Mouse (Mus musculus): ENCODE results near the gene Filip1l.

Gene Filip1l

DNA sequence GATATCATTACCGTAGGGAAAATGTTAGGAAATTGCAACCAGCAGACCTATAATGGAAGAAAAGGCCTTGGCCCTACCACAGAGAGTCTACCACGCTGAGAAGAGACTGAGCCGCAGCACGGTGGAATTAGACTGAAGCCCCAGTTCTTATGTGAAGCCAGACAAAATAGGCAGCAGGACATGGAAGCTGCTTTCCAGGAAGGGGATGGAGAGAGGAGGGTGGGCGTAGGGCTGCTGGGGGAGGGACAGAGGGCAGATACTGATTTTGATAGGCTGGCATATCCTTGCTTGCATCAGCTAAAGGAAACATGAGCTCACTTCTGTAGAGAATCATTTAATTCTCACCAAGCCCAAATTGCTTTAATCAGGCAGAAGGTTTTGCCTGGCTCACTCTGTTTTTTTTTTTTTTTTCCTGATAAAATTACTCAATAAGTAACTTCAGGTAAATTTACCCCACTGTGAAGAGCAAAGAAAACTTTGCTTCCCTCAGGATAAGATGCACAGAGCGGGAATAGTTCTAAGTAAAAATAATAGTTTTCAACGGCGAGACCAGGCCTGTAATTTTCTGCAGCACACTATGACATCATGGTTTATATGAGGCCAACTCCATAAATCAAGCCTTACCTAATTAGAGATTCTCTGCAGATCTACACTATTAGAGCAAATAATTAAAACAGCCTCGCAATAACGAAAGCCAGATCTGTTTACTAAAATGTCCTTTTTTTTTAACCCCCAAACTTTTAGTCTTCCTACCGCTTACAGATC is 84.8 kb downstream of the Filip1l start:
- no peak for DNase-seq

DNA sequence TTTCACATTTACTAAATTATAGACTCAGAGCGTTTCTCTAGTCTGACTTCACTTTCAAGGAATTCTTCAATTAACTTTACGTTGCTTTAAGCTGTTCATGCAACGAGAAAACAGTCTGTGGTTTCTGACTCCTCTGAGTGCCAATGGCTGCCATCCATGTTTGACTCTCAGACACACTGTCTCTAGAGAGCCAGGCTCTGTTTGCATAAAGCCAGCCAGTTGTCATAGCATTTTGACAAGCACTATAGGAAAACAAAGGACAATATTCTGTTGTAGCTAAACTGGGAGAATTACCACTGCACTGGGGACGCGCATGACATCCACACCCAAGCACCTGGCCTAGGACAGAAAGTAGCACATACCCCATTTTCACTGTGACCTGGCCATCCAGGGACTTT is 85.4 kb downstream of the Filip1l start:
- no peak for DNase-seq

DNA sequence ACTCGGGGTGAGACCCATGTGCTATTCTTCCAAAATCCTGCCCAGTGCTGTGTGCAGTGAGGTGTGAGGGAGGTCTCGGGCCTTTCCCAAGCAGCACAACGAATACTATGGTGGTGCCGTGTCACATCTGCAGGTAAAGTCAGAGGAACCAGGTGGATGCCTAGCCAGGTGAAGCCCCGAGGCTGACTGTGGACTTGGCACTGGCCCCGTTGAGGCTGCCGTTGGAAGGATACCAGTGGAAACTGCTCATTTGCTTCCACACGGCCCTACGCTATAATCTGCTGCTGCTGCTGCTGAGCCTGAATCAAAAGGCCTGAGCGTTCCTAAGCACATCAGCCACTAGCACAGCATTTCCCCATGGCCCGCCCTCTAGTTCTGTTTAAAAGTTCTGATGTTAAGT is 86.3 kb downstream of the Filip1l start:
- no peak for DNase-seq

DNA sequence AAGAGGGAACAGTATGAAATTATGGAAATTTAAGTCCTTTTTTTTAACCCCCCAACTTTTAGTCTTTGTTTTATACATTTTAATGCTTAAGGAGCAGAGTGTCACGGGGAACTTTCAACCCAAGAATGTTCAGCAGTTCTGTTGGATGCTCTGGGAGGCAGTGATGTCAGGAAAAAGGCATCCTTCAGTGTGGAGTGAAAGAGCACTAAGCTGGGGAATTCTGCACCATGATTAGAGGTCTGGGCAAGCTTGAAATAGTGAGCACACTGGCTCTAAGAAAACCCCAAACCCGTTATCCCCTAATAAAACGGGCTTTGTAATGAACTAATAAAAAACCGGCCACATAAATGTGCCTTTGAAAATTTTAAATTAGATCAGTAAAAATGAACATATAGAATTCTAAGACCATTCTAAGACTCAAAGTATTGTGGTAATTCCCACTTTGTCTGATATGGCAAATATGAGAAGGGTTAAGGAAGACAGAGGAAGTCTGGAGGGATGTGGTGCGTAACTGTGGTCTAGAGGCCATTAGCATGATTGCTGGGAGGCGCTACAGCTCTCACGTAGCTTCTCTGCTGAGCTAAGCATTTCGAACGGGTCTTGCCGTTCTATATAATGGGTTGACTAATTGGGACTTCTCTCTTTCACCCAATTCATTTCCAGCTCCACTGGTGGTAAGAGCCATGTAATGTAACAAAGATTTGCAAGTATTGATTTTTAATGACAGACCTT is 88.0 kb downstream of the Filip1l start:
- DNase-seq: no peak

DNA sequence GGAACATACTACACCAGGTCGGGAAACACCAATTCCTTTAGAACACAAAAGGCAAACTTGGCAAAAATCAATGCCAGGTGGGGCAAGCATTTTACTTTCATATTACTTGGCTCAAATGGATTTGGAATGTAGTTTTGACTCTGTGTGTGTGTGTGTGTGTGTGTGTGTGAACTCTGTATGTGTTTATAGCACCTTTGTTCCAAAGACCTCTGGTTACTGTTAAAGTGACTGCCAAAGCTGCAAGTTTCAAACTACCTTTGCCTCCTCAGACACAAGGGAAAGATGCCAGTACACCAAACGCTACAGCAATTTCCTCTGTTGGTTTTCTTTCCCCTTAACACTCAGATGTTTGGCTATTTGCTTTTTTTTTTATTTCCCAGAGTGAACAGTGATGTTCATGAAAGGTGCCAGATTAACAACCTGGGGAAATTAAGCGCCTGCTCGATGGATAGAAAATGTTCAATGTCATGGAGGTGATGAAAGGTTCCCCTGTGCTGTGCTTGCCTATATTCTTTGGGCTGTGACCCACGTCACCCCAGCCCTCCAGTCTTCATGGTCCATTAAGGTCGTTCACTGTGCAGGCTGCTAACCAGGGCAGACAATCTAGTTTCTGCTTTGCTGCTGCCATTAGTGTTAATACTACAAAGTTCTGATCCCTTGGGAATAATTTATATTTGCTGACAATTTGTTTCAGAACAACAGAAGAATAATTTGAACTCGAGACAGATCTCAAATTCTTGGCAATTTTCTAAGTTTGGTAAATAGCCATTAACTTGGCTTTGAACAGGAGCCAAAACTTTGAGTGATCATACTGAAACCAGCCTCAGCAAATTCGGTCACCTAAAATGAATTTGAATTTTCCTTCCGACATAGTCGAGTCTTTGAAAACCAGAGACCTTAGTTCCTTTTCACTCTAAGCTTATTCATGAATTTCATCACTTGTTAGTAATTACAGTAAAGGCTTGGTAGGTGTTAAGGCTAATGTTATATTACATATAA is 92.5 kb downstream of the Filip1l start:
- DNase-seq: no peak

DNA sequence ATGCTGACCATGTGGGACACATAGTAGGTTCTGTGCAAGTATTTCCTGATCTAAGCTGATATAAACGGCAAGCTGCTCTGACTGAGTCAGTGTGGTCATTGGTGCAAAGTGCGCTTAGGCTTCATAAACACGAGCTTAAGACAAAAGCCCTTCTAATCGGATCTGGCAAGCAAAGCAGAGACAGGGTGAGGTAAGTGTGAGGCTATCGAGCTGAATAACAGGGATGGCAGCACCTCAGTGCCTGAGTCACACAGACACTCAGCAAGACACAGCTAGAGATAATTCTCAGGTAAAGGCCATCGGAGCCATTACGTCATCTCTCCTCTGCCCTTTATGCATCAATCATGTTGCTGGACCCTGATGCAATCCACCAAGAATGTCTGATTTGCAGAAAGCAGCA is 100.1 kb downstream of the Filip1l start:
- no peak for DNase-seq

DNA sequence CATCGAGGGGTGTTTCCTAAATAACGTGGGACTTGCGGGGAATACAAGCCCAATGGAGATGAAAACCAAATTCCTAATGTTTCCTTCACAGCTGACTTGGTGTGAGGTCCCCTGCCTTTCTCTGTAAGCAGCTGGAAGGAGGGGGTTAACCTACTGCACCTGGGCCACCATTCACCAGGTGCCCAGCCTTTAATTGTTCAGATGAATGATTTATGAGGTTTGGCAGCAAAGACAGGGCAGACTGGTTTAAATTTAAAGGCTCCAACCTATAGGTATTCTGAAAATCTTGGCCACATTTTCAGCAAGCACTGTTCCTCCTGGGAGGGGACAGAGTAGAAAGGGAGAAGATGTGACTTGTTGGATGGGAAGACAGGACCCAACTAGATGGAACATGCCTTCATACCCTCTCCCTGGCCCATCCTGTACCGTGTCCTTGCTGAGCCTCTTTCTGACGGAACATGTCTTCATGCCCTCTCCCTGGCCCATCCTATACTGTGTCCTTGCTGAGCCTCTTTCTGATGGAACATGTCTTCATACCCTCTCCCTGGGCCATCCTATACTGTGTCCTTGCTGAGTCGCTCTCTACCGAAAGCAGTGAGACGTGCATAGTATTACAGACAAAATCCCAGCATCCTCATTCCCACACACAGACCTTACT is 101.3 kb downstream of the Filip1l start:
- DNase-seq: no peak

DNA sequence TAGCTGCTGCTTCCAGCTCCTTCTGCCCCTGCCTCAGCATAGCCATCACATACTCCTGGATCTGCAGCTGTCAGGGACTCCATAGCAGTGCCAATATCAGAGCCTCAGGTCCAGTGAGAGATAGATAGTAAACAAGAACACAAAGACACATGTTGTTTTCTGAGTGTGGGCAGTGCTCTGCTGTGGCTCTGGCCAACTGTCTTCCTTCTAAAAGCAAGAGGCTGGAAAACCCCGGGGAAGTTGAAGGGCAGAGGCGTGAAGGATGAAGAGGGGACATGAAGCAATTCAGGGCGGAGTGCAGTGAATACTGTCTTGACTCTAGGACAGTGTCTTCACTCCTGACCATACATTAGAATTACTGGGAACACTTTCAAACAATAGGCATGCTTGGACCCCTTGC is 102.7 kb downstream of the Filip1l start:
- DNase-seq: no peak

DNA sequence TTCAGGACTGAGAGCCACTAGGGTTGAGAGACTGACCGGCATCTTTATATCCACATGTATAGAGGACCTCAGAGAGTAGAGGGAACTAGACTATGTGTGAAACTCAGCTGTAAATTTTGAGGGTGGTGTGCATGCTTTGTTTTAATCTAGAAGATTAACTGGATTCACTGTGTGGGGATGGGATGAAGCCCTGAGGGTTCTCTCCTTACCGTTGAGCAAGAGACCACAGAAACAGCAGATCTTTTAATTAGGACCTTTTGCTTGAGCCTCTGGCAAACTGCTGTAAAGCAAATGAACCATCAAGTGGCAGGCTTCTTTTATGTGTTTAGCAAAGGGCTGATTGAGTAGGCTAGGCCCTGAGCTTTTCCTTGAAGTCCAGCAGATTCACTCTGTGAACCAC is 103.1 kb downstream of the Filip1l start:
- DNase-seq: no peak

DNA sequence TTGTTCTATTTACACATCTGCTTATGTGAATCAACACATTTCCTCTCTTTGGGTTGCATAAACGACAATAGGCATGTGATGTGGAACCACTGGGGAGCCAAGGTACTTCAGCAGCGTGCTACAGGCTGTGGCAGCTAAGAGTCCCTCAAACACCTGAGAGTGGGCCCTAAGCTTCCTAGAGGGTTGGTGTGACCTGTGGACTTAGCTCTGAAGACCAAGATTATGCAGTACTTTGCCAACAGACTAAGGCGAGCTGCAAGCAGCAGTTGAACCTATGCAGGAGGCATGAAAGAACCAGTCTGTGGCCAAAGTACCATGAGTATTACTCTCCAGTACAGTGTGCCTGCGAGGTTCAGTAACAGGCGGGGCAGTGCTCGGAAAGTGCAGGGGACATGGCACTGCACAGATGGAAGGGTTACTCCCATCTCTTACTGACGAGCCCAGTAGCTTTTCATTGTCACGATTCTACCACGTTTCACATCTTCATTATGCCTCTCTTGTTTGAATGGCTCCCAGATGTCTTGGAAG is 112.6 kb downstream of the Filip1l start:
- no peak for DNase-seq

DNA sequence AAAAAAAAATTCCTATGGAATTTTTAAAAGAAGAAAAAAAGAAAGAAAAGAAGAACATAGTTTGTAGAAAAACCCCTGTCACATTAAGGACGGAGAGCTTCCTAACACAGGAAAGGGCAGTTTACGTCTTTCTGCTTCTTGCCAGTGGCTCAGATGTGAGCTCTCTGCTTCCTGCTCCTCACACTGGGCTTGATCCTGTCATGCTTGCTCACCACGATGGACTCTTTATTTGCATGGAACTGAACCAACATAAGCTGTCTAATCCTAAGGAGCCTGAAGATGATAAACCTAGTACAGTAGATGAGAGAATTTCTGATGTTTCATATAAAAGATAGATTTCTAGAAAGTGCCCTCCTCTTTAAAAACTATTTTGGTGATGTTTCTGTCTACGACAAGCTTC is 116.4 kb downstream of the Filip1l start:
- DNase-seq: no peak

DNA sequence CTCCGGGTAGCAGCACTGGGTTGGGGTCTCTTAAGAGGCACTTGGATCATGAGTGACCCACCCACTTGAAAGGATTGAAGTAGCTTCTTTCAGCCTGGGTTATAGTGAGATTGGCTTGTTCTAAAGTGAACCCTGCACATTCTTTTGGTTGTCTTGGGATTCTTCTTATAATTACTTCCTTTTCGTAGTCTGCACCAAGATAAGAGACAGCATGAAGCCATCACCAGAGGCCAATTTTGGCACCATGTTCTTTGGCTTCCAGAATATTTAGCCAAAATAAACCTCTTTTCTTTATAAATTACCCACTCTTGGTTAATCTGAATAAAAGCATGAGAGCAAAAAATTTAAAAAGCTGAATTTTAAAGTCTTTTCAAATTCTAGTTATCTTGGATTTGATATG is 117.0 kb downstream of the Filip1l start:
- no peak for DNase-seq

DNA sequence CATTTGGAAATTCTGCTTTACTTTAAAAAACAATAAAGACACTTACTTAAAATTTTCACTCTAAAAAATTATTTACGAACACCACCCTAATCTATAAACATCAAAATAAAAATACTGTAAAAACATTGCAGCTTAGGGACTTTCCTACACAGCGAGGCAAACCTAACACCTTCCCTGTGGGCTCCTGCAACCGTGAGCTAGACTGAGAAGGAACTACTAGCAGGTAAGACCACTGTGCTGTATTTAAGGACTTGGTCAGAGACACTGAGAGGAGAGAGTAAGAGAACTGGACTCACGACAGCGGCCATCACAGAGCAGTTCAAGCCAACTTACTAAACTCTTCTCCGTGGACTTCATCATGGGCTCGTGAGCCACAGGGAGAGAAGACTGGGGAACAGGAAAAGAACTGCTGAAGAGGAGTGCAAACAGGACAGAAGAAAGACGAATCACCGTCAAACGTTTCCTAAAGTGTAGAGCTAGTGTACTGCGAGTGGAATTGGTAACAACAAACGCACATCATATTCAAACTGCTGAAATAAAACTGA is 117.5 kb downstream of the Filip1l start:
- DNase-seq: no peak

DNA sequence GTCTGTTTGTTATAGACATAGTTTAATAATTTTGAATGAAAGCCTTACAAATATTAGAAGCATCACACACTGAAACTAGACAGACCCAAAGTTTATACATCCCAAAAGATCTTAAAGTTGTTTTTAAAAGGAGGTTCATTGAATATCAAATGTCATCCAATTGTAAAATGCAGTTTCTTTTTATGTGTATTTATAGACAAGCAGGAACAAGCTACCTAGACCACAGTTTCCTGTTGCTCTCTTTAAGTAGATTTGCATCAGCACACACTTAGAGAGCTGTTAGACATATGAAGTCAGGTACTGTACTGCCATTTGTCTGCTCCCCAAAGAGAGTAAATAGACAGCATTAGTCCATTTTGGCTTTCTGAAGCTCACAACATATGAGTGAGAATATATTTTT is 118.2 kb downstream of the Filip1l start:
- DNase-seq: no peak

DNA sequence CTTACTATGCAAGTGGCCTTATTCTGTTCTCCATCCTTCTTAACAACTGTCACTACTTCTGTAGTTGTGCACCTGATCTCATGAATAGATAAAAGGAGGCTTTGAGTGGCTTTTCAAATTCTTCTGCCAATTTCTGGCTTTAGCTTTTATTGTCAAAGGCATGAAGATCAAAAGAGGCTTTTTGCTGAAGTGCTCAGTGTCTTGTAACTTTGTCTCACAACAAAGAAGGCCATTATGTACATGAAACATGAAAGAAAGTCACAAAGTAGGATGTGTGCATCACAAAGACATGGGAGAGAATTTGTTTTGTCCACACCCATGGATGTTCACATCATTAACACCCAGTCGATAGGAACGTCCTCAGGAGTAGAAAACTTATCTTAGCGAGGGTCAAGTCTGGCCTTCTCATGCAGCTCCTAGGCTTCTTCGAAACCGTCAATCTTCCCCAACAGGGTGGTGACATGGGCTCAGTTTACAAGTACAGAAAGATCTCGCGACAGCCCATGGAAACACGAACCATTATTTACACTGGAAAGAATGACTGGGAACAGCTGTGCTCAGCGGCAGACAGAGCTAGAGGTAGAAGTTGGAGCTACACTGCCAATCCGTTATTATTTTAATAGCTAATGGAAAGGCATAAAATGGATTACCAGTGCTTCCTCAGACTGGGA is 120.7 kb downstream of the Filip1l start:
- DNase-seq: no peak

DNA sequence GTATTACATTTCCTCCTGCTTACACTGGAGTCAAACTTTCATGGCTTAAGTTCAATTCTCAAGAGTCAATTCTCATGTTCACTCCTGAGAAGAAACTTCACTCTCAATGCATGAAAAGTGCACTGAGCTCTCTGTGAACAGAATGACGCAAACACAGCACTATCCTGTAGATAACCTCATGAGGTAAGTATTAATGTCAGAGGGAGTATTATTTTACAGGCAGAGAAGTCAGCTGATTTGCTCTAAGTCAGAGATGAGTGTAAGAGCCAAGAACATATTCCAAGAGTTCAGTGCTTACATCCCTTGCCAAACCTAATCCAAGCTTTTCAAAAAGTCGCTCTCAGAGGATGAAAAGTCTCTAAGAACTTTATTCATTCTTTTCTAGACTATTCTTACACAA is 125.6 kb downstream of the Filip1l start:
- DNase-seq: no peak

DNA sequence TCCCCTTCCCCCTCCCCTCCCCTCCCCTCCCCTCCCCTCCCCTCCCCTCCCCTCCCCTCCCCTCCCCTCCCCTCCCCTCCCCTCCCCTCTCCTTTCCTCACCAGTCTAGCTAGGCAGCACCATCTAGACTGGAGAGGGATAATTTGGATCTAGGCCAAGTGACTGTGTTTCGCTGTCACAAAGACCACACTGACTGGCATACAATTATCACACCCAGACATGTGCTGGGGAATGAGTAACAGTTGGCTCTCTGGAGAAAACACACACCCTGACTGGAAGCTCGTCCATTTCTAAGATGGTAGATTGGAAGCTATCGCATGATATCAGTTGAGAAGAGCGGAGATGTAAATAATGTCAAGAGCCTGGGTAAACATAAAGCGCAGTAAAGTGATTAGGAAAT is 126.9 kb downstream of the Filip1l start:
- DNase-seq: no peak

DNA sequence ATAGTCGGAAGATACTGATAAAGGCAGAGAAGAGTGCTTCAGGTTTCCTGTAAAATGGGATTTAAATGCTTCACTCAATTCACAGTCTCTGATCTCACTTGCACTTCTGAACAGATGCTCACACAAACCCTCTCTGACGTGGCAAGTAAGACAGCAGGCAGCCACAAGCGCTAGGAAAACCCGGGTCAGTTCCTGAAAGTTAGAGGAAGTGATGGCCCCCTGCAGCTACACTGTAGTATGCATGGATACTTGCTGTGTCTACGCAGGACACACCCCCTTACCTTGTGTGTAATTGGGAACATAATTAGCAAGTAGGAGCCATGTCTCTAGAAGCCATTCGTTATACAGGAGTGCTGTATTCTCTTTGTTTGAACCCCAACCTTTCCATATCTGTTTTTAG is 129.4 kb downstream of the Filip1l start:
- DNase-seq: no peak

DNA sequence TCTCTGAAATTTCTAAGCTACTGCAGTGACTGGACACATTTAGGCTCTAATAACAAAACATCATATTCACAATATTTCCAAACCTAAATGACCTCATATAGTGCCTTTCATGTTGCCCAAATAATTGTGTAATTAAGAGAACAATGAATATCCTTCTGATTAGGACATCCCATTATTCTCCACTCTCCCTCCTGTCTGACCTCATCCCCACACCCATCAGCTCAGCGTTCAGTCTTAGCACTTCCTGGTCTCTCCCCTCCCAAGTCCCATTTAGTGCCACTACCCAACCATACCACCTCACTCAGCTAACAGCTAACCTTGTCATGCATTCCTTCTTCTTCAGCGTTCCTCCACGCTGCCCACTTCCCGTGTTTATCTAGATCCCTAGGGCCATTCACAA is 130.0 kb downstream of the Filip1l start:
- no peak for DNase-seq

DNA sequence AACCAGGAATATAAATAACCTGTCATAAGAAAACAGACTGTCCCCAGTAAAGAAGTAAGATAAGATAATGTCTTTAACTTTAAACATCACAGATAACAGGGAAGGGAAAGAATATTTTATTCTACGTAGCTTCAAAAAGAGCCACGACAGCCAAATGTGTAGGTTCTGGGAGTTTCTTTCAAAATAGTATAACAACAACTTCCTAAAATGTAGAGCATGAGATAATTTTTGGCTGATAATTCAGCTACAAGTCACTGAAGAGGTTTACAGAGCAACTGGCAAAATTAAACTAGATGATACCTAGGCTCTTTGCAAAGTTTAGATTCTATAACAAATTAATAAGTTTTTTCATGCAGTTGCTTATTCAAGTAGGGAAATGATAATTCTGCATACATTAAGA is 130.6 kb downstream of the Filip1l start:
- no peak for DNase-seq

DNA sequence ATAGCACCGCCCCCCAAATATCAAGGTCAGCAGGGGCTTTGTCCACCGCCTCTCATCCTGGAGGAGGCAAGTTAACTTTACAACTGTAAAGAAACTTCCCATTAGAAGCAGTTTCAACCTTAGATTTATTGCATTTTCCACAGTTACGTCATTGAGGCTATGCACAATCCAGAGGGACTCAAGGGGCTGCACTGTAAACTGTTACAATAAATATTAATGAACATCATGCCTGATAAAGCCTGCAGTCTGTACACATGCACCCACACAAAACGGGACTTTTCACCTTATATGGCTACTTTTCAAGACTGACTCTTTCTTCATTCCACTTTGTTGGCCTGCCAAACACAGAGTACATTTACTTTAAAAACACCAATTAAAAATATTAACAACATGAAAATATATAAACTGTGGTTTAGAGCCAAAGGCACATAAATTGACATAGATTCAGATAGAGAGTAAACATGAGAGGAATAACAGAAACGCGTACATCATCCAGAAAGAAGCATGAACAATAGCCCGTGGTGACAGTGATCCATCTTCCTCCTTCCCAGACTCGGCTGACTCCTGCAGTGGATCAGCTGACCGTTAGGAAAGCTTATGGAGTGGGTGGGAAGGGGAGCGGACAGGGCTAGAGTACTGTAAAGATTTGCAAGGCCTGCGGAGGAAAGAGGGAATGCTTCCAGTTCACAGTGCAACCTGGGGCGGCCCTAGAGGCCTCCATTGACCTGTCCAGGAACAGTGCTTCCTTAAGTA is 131.3 kb downstream of the Filip1l start:
- no peak for DNase-seq

Data from right cerebral cortex, postnatal 4 days (tissue).